Mouse (Mus musculus) heart, embryonic 16.5 days (tissue): Measurements from ENCODE around the gene Arid5b. TPM values are rescaled to one million over a fixed set of nuclear protein-coding genes. Genes with fewer than 3 reads are reported as not detected.

Experiments used
- ATAC-seq: fragments of 200-750 bp; cut with Nextera tagmentation; replicated peaks from 2 replicates; pipeline ENCODE4 v1.8.0; 2017; ENCODE audit warnings: moderate number of reproducible peaks; ENCODE audit not compliant: insufficient read depth, low FRiP score; ENCODE audit errors: extremely low read depth
- H3K27ac ChIP-seq: fragments of 300-500 bp; sonication (generic); 2 replicates; pipeline ENCODE4 v1.5.1; 2014; ENCODE audit warnings: mild to moderate bottlenecking, low read length, control low read depth, moderate library complexity
- H3K27me3 ChIP-seq: fragments of 300-500 bp; sonication (generic); 2 replicates; pipeline ENCODE4 v1.6.1; 2014; ENCODE audit warnings: low read length, mixed read lengths; ENCODE audit not compliant: control insufficient read depth, insufficient read depth
- H3K36me3 ChIP-seq: fragments of 300-500 bp; sonication (generic); 2 replicates; pipeline ENCODE4 v1.6.1; 2014; ENCODE audit not compliant: control insufficient read depth, insufficient read depth
- H3K4me1 ChIP-seq: fragments of 300-500 bp; sonication (generic); 2 replicates; pipeline ENCODE4 v1.6.1; 2014; ENCODE audit warnings: low read length, mixed read lengths; ENCODE audit not compliant: control insufficient read depth, insufficient read depth
- H3K4me2 ChIP-seq: fragments of 300-500 bp; sonication (generic); 2 replicates; pipeline ENCODE4 v1.6.1; 2014; ENCODE audit warnings: low read depth, mild to moderate bottlenecking, control low read depth, low read length
- H3K4me3 ChIP-seq: fragments of 300-500 bp; sonication (generic); 2 replicates; pipeline ENCODE4 v1.5.1; 2014; ENCODE audit warnings: mild to moderate bottlenecking, control low read depth, low read length
- H3K9ac ChIP-seq: fragments of 300-500 bp; sonication (generic); 2 replicates; pipeline ENCODE4 v1.6.1; 2014; ENCODE audit warnings: low read length, control low read depth
- H3K9me3 ChIP-seq: fragments of 300-500 bp; sonication (generic); replicated peaks from 2 replicates; pipeline ENCODE4 v1.6.1; 2016; ENCODE audit warnings: low read length; ENCODE audit not compliant: control insufficient read depth
- WGBS: fragments of 180-500 bp; shearing (Covaris S2); extraction: QIAGEN DNeasy Blood & Tissue Kit; methylation state at CpG from one replicate; pipeline ENCODE4 v1.1.7; 2014; 5-methylcytosine and 5-hydroxymethylcytosine counted together
- polyA plus RNA-seq: library from polyadenylated mRNA; unstranded; fragments of >200 nt; fragmentation: Nextera tagmentation; extraction: Ambion mirVana; gene quantifications from 2 replicates; pipeline ENCODE4 v1.2.1, GENCODE M21; 2015

Arid5b gene
- polyA plus RNA-seq, 1 experiment from 2014 or later = 19.6 TPM

GRCm38 (mm10) chr10:68179741-68180140 lies 98.8 kb downstream of the Arid5b start:
- no peak overlapping the region for H3K4me3 ChIP-seq
- no peaks in the 10 kb centered on the region for H3K27me3 ChIP-seq
- no peak for ATAC-seq
- peaks cover 15% of the 10 kb centered on the region for H3K4me1 ChIP-seq
- H3K27ac ChIP-seq = no peak overlapping the region
- no peak overlapping the region for H3K9ac ChIP-seq
- H3K9me3 ChIP-seq = no peaks in the 10 kb centered on the region
- no peaks in the 10 kb centered on the region; the same call in none of the 2 replicates for H3K36me3 ChIP-seq
- no peak overlapping the region for H3K4me2 ChIP-seq
- 46% methylated on average over 5 of the region's 5 CpGs for WGBS

GRCm38 (mm10) chr10:68179339-68179738 lies 99.2 kb downstream of the Arid5b start:
- Histone ChIP-seq H3K4me1 (peaks cover 16% of the 10 kb centered on the region), H3K9ac (no peak overlapping the region), H3K4me2 (no peak overlapping the region), H3K27ac (no peak overlapping the region), H3K4me3 (no peak overlapping the region), H3K27me3 (no peaks in the 10 kb centered on the region), H3K9me3 (no peaks in the 10 kb centered on the region), H3K36me3 (no peaks in the 10 kb centered on the region; the same call in none of the 2 replicates)
- 56% methylated on average over 4 of the region's 4 CpGs for WGBS
- ATAC-seq = no peak

GRCm38 (mm10) chr10:68177697-68178485 lies 100.6 kb downstream of the Arid5b start:
- Histone ChIP-seq H3K4me2 (no peak overlapping the region), H3K36me3 (no peaks in the 10 kb centered on the region; the same call in none of the 2 replicates), H3K27ac (no peak overlapping the region), H3K9ac (no peak overlapping the region), H3K9me3 (no peaks in the 10 kb centered on the region), H3K4me3 (no peak overlapping the region), H3K27me3 (no peaks in the 10 kb centered on the region), H3K4me1 (peaks cover 18% of the 10 kb centered on the region)
- 80% methylated on average over 10 of the region's 10 CpGs for WGBS
- ATAC-seq = no peak

GRCm38 (mm10) chr10:68175811-68176210 lies 102.7 kb downstream of the Arid5b start:
- 90% methylated on average over 5 of the region's 5 CpGs for WGBS

GRCm38 (mm10) chr10:68173634-68174033 lies 104.9 kb downstream of the Arid5b start:
- no peak overlapping the region for H3K4me3 ChIP-seq
- no peaks in the 10 kb centered on the region; the same call in none of the 2 replicates for H3K36me3 ChIP-seq
- no peak overlapping the region for H3K27ac ChIP-seq
- no peaks in the 10 kb centered on the region for H3K9me3 ChIP-seq
- 66% methylated on average over 9 of the region's 9 CpGs for WGBS
- H3K9ac ChIP-seq = no peak overlapping the region
- H3K4me1 ChIP-seq = peaks cover 21% of the 10 kb centered on the region
- no peaks in the 10 kb centered on the region for H3K27me3 ChIP-seq
- H3K4me2 ChIP-seq = no peak overlapping the region
- no peak for ATAC-seq

More at GRCm38 (mm10) chr10:68175811-68176210, 102.7 kb downstream of the Arid5b start:
- H3K9me3 ChIP-seq = no peaks in the 10 kb centered on the region
- peaks cover 16% of the 10 kb centered on the region for H3K4me1 ChIP-seq
- H3K4me3 ChIP-seq = no peak overlapping the region
- H3K27me3 ChIP-seq = no peaks in the 10 kb centered on the region
- ATAC-seq = no peak
- no peak overlapping the region for H3K4me2 ChIP-seq
- H3K9ac ChIP-seq = no peak overlapping the region
- no peak overlapping the region for H3K27ac ChIP-seq
- H3K36me3 ChIP-seq = no peaks in the 10 kb centered on the region; the same call in none of the 2 replicates

GRCm38 (mm10) chr10:68172906-68173305 lies 105.6 kb downstream of the Arid5b start:
- Histone ChIP-seq H3K4me2 (no peak overlapping the region), H3K36me3 (no peaks in the 10 kb centered on the region; the same call in 1 of the 2 replicates), H3K9ac (no peak overlapping the region), H3K4me1 (peaks cover 26% of the 10 kb centered on the region), H3K27ac (no peak overlapping the region), H3K27me3 (no peaks in the 10 kb centered on the region), H3K4me3 (no peak overlapping the region), H3K9me3 (no peaks in the 10 kb centered on the region)
- 95% methylated on average over 4 of the region's 4 CpGs for WGBS
- no peak for ATAC-seq

- Histone ChIP-seq H3K27ac (no peak overlapping the region), H3K4me1 (peaks cover 34% of the 10 kb centered on the region), H3K9me3 (no peaks in the 10 kb centered on the region), H3K4me3 (no peak overlapping the region), H3K9ac (no peak overlapping the region), H3K4me2 (no peak overlapping the region), H3K36me3 (no peaks in the 10 kb centered on the region; the same call in 1 of the 2 replicates), H3K27me3 (no peaks in the 10 kb centered on the region)
- no peak for ATAC-seq
- WGBS = 63% methylated on average over 9 of the region's 9 CpGs
These were observed 106.6 kb downstream of the Arid5b start for GRCm38 (mm10) chr10:68171974-68172373.

GRCm38 (mm10) chr10:68168613-68169012 lies 109.9 kb downstream of the Arid5b start:
- no peaks in the 10 kb centered on the region for H3K9me3 ChIP-seq
- no peak for ATAC-seq
- H3K36me3 ChIP-seq = no peaks in the 10 kb centered on the region
- peak overlapping the region; percentile 48; the same call in 1 of the 2 replicates for H3K9ac ChIP-seq
- H3K4me1 ChIP-seq = peaks cover 40% of the 10 kb centered on the region
- 21% methylated on average over 6 of the region's 6 CpGs for WGBS
- H3K27me3 ChIP-seq = no peaks in the 10 kb centered on the region
- H3K4me2 ChIP-seq = peak overlapping the region; percentile 31
- H3K27ac ChIP-seq = peak overlapping the region; percentile 87
- no peak overlapping the region for H3K4me3 ChIP-seq

- H3K36me3 ChIP-seq = peaks cover under 1% of the 10 kb centered on the region; the same call in 1 of the 2 replicates
- peak overlapping the region; percentile 87 for H3K27ac ChIP-seq
- H3K9ac ChIP-seq = no peak overlapping the region
- H3K4me1 ChIP-seq = peaks cover 40% of the 10 kb centered on the region
- no peak overlapping the region for H3K4me3 ChIP-seq
- ATAC-seq = peak; percentile 42
- 35% methylated on average over 8 of the region's 8 CpGs for WGBS
- H3K4me2 ChIP-seq = peak overlapping the region; percentile 31
- H3K27me3 ChIP-seq = no peaks in the 10 kb centered on the region
- no peaks in the 10 kb centered on the region for H3K9me3 ChIP-seq
These were observed 110.4 kb downstream of the Arid5b start for GRCm38 (mm10) chr10:68168141-68168540.
